In the genomic region with DNA sequence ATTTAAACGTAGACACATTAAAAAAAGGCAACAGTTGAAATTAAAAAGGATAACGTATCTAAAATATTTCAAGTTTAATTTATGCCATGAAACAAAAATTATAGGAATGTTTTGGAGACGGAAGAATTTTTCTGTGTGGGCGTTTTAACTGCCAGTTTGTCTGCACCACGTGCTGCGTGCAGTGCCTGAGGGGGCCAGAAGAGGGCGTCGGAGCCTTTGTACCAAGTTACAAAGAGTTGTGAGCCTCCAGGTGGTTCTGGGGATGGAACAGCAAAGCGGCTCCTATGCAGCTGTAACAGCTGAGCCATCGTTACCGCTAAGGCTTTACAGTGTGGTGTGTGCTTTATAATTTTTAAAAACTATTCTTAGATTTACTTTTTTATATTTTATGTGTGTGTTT, we compare ENCODE assay signal across 8 mouse cellular contexts. TPM values are rescaled to one million over a fixed set of nuclear protein-coding genes. Genes with fewer than 3 reads are reported as not detected.
DNase-seq lines count a peak whose midpoint lies in the region; ATAC-seq and TF ChIP-seq lines count a peak whose summit lies in the region.

No protein-coding gene starts in this region.

- peak overlapping the region; percentile 93; the same call in 1 of the 2 replicates for H3K4me2 ChIP-seq in forebrain, embryonic 12.5 days

- no peaks in the 10 kb centered on the region for H3K27me3 ChIP-seq in E14TG2a.4 (ENCODE audit: insufficient read depth, low read length)
- H3K27me3 ChIP-seq in forebrain, embryonic 12.5 days = 0 out of 2 replicates have a peak, but pooled peaks cover 3% of the 10 kb centered on the region
- H3K27me3 ChIP-seq in hindbrain, embryonic 10.5 days (ENCODE audit: insufficient read depth, poor library complexity, severe bottlenecking) = peaks cover 16% of the 10 kb centered on the region

- H3K9me3 ChIP-seq in E14TG2a.4 (ENCODE audit: low read length) = no peaks in the 10 kb centered on the region
- no peaks in the 10 kb centered on the region for H3K9me3 ChIP-seq in forebrain, embryonic 12.5 days
- H3K9me3 ChIP-seq in hindbrain, embryonic 10.5 days = no peaks in the 10 kb centered on the region

- H3K27ac ChIP-seq in forebrain, embryonic 12.5 days = no peak overlapping the region
- no peak overlapping the region for H3K27ac ChIP-seq in hindbrain, embryonic 10.5 days

- 37% methylated on average over 11 of the region's 11 CpGs for WGBS in forebrain, embryonic 12.5 days
- 36% methylated on average over 11 of the region's 11 CpGs for WGBS in hindbrain, embryonic 10.5 days

- no peak for ATAC-seq in forebrain, embryonic 12.5 days (ENCODE audit: low FRiP score)

- H3K4me3 ChIP-seq in E14TG2a.4 (replicated peaks; ENCODE audit: low read length) = peak overlapping the region; percentile 95
- no peak overlapping the region; the same call in 1 of the 2 replicates for H3K4me3 ChIP-seq in forebrain, embryonic 12.5 days (replicated peaks)
- peak overlapping the region; percentile 97; the same call in 1 of the 2 replicates for H3K4me3 ChIP-seq in hindbrain, embryonic 10.5 days

- DNase-seq in brain, adult 2 months (ENCODE audit: low read depth, low spot score) = peak; percentile 85
- peak; percentile 63 for DNase-seq in hindbrain, embryonic 10.5 days (ENCODE audit: low spot score)
- DNase-seq in layer of hippocampus, postnatal 25 days (ENCODE audit: extremely low spot score in 1 of 2, low spot score in 1 of 2) = peak; percentile 66 to 86
- DNase-seq in lung, postnatal 14 days = peak; percentile 79
- DNase-seq in retina, postnatal 7 days (ENCODE audit: low read depth, low spot score) = peak; percentile 31
- peak; percentile 84 for DNase-seq in urinary bladder, postnatal 14 days (ENCODE audit: low spot score)

- peaks cover 76% of the 10 kb centered on the region for H3K4me1 ChIP-seq in E14TG2a.4 (replicated peaks; ENCODE audit: low read depth, low read length)
- peaks cover 53% of the 10 kb centered on the region for H3K4me1 ChIP-seq in forebrain, embryonic 12.5 days
- peaks cover 66% of the 10 kb centered on the region for H3K4me1 ChIP-seq in hindbrain, embryonic 10.5 days (replicated peaks)

- peaks cover 37% of the 10 kb centered on the region for H3K36me3 ChIP-seq in E14TG2a.4 (ENCODE audit: insufficient read depth, low read length)
- peaks cover 5% of the 10 kb centered on the region for H3K36me3 ChIP-seq in forebrain, embryonic 12.5 days (replicated peaks)
- peaks cover 6% of the 10 kb centered on the region for H3K36me3 ChIP-seq in hindbrain, embryonic 10.5 days

- H3K9ac ChIP-seq in forebrain, embryonic 12.5 days = no peak overlapping the region

- peak; percentile 94 for TF ChIP-seq CTCF in E14TG2a.4 (conservative IDR thresholded peaks at IDR 0.05; ENCODE audit: low read length)

RNA-seq across cellular contexts. Expression of gene Wsb2, which starts 1.6 kb away (rescaled TPM):
- polyA plus RNA-seq in forebrain, embryonic 12.5 days (2016; fragmentation: Nextera tagmentation; extraction: Ambion mirVana) = 94.4 and 95.5 TPM in 2 replicates
- polyA plus RNA-seq in hindbrain, embryonic 10.5 days (2016; fragmentation: Nextera tagmentation; extraction: Ambion mirVana) = 56.9 and 86.8 TPM in 2 replicates
- 100 to 1,000 TPM; 264 to 285 TPM for total RNA-seq in layer of hippocampus, postnatal 25 days (2021)

RNA-seq across cellular contexts. Expression of gene Rfc5, which starts 30.1 kb away (rescaled TPM):
- polyA plus RNA-seq in forebrain, embryonic 12.5 days (2016; fragmentation: Nextera tagmentation; extraction: Ambion mirVana) = 82.0 and 86.0 TPM in 2 replicates
- polyA plus RNA-seq in hindbrain, embryonic 10.5 days (2016; fragmentation: Nextera tagmentation; extraction: Ambion mirVana) = 109 and 135 TPM in 2 replicates
- total RNA-seq in layer of hippocampus, postnatal 25 days (2021) = 10 to 100 TPM; 11.6 to 18.9 TPM

RNA-seq across cellular contexts. Expression of gene Vsig10, which starts 39.8 kb away (rescaled TPM):
- polyA plus RNA-seq in forebrain, embryonic 12.5 days (2016; fragmentation: Nextera tagmentation; extraction: Ambion mirVana) = 3.0 and 3.7 TPM in 2 replicates
- polyA plus RNA-seq in hindbrain, embryonic 10.5 days (2016; fragmentation: Nextera tagmentation; extraction: Ambion mirVana) = 1.8 and 3.4 TPM in 2 replicates
- 1 to 10 TPM; 2.0 to 2.6 TPM for total RNA-seq in layer of hippocampus, postnatal 25 days (2021)

RNA-seq across cellular contexts. Expression of gene Ksr2, which starts 55.1 kb away (rescaled TPM):
- 2.2 and 2.7 TPM in 2 replicates for polyA plus RNA-seq in forebrain, embryonic 12.5 days (2016; fragmentation: Nextera tagmentation; extraction: Ambion mirVana)
- 0.92 and 2.1 TPM in 2 replicates for polyA plus RNA-seq in hindbrain, embryonic 10.5 days (2016; fragmentation: Nextera tagmentation; extraction: Ambion mirVana)
- 10 to 100 TPM; 29.0 to 43.1 TPM for total RNA-seq in layer of hippocampus, postnatal 25 days (2021)

Comparison
In these comparisons a context has a peak if more than half of its experiments do, and no peak if none do; other contexts are left out.
1. DNase-seq: peak in every context shown above with its lines; median percentile 85 in brain, adult 2 months; 84 in urinary bladder, postnatal 14 days; 79 in lung, postnatal 14 days; 76 in layer of hippocampus, postnatal 25 days; 63 in hindbrain, embryonic 10.5 days; 31 in retina, postnatal 7 days.